Mouse (Mus musculus): Measurements from ENCODE around the gene Olfr1317.

Olfr1317 gene

GRCm38 (mm10) chr2:112140029-112140428, at the start of gene Olfr1317:
Gene Olfr1317, plus strand, starts transcription at chr2:112140329.
- no peak for DNase-seq (ENCODE audit: low spot score)

- no peak for DNase-seq (ENCODE audit: low spot score)
Measured at GRCm38 (mm10) chr2:112096681-112097080, 43.4 kb upstream of the Olfr1317 start, which contains the start of gene Olfr1314. Gene Olfr1314, minus strand, starts transcription at chr2:112096781.

- no peak for DNase-seq (ENCODE audit: low spot score)
Measured at GRCm38 (mm10) chr2:112115340-112115739, 24.8 kb upstream of the Olfr1317 start, which contains the start of gene Olfr1315-ps1. Gene Olfr1315-ps1, minus strand, starts transcription at chr2:112115440.

- no peak for DNase-seq (ENCODE audit: low spot score)
Measured at GRCm38 (mm10) chr2:112134877-112135276, 5.3 kb upstream of the Olfr1317 start, which contains the start of gene Olfr1316. Gene Olfr1316, minus strand, starts transcription at chr2:112134977.

GRCm38 (mm10) chr2:112153898-112154297, 13.8 kb downstream of the Olfr1317 start, which contains the start of gene Olfr1318:
Gene Olfr1318, plus strand, starts transcription at chr2:112154198.
- DNase-seq (ENCODE audit: low spot score): no peak

Measured in spleen, adult 12 weeks (tissue).